Mouse (Mus musculus): Measurements from ENCODE around the gene Echdc3. TPM values are rescaled to one million over a fixed set of nuclear protein-coding genes. Genes with fewer than 3 reads are reported as not detected.

Echdc3 gene
- total RNA-seq, 2 experiments from 2014 or later, result 5.3 to 6.5 TPM

- H3K27ac ChIP-seq, result no peak overlapping the region
- no peak for DNase-seq
- no peak overlapping the region for H3K4me3 ChIP-seq
- no peak for TF ChIP-seq CTCF (IDR thresholded peaks at IDR 0.05)
- intact Hi-C loops (cut with DNase I), result no loop called here
Measured at GRCm38 (mm10) chr2:6240072-6240471, 27.2 kb upstream of the Echdc3 start.

GRCm38 (mm10) chr2:6239333-6239732, 26.5 kb upstream of the Echdc3 start:
- Histone ChIP-seq H3K4me3 (no peak overlapping the region), H3K27ac (no peak overlapping the region)
- no peak for DNase-seq
- intact Hi-C loops (cut with DNase I), result no loop called here
- TF ChIP-seq CTCF (IDR thresholded peaks at IDR 0.05), result no peak

GRCm38 (mm10) chr2:6238679-6239078, 25.8 kb upstream of the Echdc3 start:
- no peak for DNase-seq
- intact Hi-C loops (cut with DNase I), result no loop called here
- Histone ChIP-seq H3K4me3 (no peak overlapping the region), H3K27ac (no peak overlapping the region)
- no peak for TF ChIP-seq CTCF (IDR thresholded peaks at IDR 0.05)

DNA sequence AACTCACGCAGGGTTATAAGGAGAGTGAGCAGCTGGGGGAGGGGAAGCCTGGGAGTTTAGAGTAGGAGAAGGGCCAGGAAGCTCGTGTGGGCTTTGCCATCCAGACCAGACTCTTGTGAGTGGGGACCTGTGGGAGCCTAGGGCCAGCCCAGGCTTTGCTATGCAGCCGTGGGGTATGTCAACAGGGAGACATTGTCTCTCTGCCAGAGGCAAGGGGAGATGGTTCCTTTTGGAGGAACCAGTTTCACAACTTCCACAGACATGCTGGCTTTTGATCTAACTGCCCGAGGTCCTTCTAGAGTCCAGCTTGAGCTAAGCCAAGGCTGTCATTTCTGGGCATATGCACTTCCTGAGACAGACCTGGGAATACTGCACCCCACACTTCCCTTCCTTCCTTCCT, 25.4 kb upstream of the Echdc3 start:
- TF ChIP-seq CTCF (IDR thresholded peaks at IDR 0.05), result no peak
- Histone ChIP-seq H3K27ac (no peak overlapping the region), H3K4me3 (no peak overlapping the region)
- intact Hi-C loops (cut with DNase I), result no loop called here
- no peak for DNase-seq

DNA sequence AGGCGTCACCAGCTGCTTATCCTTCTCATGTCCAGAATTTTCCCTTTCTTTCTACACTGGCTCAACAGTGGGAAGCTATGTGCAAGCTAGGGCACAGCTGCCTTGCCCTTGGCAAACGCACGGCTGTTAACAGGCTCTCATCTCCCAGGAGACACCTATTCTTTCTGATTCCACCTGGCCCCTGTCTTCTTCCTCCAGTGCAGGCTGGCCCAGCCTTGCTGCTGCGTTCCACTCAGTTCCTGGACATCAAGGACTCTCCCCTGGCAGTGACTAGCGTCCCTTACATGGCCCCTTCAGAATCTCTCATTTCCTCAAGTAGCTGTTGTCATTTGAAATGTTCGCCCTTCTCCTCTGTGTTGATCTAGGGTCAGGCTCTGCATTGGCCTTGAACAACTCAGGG, 20.5 kb upstream of the Echdc3 start:
- no peak for TF ChIP-seq CTCF (IDR thresholded peaks at IDR 0.05)
- Histone ChIP-seq H3K4me3 (no peak overlapping the region), H3K27ac (no peak overlapping the region)
- intact Hi-C loops (cut with DNase I), result no loop called here
- no peak for DNase-seq

DNA sequence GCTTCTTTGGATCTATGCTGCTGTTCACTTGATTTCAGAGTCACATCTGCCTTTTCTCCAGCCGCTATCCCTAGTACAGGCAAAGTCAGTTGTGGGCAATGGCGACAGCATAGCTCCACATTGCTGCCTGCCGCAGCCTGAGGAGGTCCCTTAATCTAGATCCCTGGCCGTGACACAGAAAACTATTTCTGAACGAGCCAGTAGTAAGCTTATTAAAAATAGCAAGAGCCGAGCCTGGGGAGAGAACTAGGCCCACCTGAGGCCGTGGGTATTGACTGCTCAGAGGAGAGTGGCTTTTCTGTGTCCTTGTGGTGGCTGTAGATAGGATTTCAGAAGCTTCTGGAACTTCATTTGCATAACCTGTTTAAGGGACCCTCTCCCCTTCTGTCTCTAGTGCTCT, 19.9 kb upstream of the Echdc3 start:
- no peak for TF ChIP-seq CTCF (IDR thresholded peaks at IDR 0.05)
- Histone ChIP-seq H3K27ac (no peak overlapping the region), H3K4me3 (no peak overlapping the region)
- no peak for DNase-seq
- intact Hi-C loops (cut with DNase I), result no loop called here

DNA sequence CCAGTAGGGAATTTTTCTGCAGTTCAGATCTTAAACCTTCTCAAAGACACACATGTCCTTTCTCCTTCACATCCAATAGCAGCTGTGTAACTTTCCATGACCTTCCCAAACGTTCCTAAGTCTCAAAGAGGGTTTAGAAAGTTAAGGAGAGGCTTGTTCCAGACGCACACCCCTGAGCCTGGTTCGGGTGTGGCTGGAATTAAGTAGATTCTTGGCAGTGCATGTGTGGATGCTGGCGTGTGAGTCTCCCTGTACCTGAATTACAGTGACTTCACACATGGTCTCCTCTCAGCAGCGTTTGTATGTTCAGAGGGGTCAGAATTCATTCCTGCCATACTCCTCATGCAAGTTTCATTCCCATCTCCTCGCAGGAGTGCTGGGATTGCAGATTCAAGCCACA, 18.0 kb upstream of the Echdc3 start:
- no peak for DNase-seq
- TF ChIP-seq CTCF (IDR thresholded peaks at IDR 0.05), result no peak
- Histone ChIP-seq H3K27ac (no peak overlapping the region), H3K4me3 (no peak overlapping the region)
- intact Hi-C loops (cut with DNase I), result no loop called here

DNA sequence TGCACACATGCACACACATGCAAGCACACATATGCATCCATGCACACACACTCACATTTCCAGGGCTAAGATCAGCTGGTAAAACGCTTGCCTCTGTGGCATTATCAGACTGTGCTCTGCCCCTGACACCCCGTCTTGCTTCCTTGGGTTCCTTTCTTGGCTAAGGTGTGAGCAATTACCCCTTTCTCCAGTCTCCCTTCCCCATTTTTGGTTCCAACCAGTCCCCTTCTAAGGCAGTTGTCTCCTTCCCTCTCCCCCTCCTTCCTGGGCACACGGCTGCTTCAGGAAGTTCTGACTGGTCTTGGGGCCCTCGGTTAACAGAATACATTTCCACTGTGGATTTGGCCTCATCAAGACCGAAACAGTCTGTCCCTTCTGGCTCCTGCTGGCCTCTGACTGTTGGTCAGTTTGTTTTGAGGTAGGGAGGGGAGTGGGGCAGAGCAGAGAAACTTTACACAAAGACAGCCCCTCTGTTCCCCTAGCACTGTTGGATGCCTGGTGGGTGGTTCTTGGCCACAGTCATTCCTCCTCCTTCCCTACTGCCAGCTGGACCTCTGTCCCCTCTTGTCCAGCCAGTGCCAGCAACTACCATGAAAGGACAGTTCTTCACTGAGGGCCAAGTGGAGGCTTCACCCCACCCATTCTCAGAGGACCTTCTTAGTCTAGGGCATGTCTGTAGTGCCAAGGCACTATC, 16.9 kb upstream of the Echdc3 start:
- Histone ChIP-seq H3K27ac (no peak overlapping the region), H3K4me3 (no peak overlapping the region)
- no peak for DNase-seq
- TF ChIP-seq CTCF (IDR thresholded peaks at IDR 0.05), result no peak
- intact Hi-C loops (cut with DNase I), result no loop called here

DNA sequence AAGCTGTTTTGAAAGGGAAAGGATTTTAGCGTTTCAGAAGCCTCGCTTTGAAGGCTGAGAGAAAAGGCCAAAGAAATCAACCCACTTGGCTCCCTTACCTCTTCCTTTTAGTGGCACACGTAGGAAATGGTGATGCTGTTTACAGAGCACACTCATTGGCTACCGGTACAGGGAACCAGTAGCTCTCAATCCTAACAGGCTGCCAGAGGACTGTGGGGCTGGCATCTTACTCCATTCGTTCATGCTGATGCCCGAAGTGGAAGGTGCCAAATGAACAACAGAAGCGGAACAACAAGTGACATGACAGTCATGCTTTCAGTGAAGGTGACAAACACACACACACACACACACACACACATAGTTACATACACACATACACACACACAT, 14.2 kb upstream of the Echdc3 start:
- no peak overlapping the region for H3K4me3 ChIP-seq
- no peak for DNase-seq
- TF ChIP-seq CTCF (IDR thresholded peaks at IDR 0.05), result no peak
- intact Hi-C loops (cut with DNase I), result no loop called here
- H3K27ac ChIP-seq, result no peak overlapping the region

DNA sequence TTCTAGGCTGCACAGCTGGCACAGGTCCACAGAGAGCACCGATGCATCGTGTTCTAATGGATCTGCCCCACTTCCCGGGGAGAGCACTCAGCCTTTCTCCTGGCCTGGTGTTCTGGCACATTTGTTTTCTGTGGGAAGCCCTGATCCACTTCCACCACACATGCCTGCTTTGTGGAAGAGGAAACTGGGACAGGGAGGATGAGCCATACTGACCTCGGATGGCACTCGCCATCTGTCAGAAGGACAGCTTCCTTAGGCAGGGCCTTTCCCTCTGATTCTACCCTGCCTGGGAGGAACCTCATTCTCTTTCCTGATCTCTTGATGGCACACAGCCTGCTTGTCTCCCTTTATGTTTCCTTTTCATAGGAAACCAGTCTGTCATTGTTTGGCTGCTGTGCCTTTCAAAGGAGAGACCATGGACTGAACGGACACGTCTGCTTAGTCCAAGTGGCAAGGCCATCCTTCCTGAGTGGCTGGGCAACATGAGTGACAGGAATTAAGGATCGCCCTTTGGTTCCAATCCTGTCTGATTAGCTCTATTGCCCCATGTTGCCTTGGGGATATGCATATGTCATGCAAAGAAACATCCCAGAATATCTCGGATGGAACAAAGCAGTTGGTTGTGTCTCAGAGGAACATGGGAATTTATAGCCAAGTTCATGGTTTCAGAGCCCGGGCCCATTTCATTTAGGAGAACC, 13.7 kb upstream of the Echdc3 start:
- Histone ChIP-seq H3K4me3 (no peak overlapping the region), H3K27ac (no peak overlapping the region)
- no peak for TF ChIP-seq CTCF (IDR thresholded peaks at IDR 0.05)
- intact Hi-C loops (cut with DNase I), result no loop called here
- no peak for DNase-seq

GRCm38 (mm10) chr2:6220141-6220805, 7.4 kb upstream of the Echdc3 start:
- no peak overlapping the region for H3K4me3 ChIP-seq
- peak; percentile 77 for DNase-seq
- TF ChIP-seq CTCF (IDR thresholded peaks at IDR 0.05), result peak; percentile 96
- intact Hi-C loops (cut with DNase I), result loop anchor here (1.0 kb wide), 1 partner anchor 185 kb away; no protein-coding TSS in a partner anchor
- H3K27ac ChIP-seq, result no peak overlapping the region

- intact Hi-C loops (cut with DNase I), result loop anchor here (2.0 kb wide), 1 partner anchor 110 kb away; the partner anchor contains the start of gene Usp6nl
- no peak for DNase-seq
- peak overlapping the region; percentile 72 for H3K4me3 ChIP-seq
- TF ChIP-seq CTCF (IDR thresholded peaks at IDR 0.05), result no peak
- H3K27ac ChIP-seq, result peak overlapping the region; percentile 94
Measured at GRCm38 (mm10) chr2:6212327-6212723, 508 bp downstream of the Echdc3 start.

DNA sequence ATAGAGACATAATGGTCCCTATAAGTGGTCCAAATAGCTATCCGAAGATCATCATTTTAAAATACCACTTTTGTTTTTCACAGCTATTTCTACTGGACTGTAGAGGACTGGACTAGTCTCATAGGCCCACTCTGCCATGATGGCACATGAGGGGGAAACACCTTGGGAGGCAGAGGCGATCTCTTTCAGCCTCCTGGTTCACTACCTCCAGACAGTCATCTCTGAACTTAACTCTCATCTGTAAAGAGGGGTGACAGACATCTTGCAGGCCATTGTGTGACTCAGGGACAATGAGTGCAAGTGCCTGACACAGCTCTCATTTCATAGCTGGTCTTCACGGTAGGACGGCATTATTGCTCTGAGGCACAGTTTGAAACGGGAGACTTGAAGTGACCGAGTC, 2.0 kb downstream of the Echdc3 start:
- H3K27ac ChIP-seq, result no peak overlapping the region
- no peak for TF ChIP-seq CTCF (IDR thresholded peaks at IDR 0.05)
- H3K4me3 ChIP-seq, result no peak overlapping the region
- no peak for DNase-seq
- intact Hi-C loops (cut with DNase I), result no loop called here
